Mouse (Mus musculus) forebrain, postnatal 0 days (tissue): ENCODE data around the gene Noxred1. TPM values are rescaled to one million over a fixed set of nuclear protein-coding genes. Genes with fewer than 3 reads are reported as not detected.
"Not testable (repeated sequence)": the region's sequence is repeated elsewhere in the genome, so short reads cannot be mapped to it uniquely, and the experiment has no call there.

Source experiments
- ATAC-seq: fragments of 200-750 bp; cut with Nextera tagmentation; 2 replicates; pipeline ENCODE4 v1.8.0; 2017; ENCODE audit warnings: mild to moderate bottlenecking, moderate library complexity
- DNase-seq: peaks from one replicate; pipeline ENCODE4 v3.0.0-alpha.2; 2015
- H3K27ac ChIP-seq: fragments of 300-500 bp; sonication (generic); 2 replicates; pipeline ENCODE4 v1.5.1; 2014; ENCODE audit warnings: low read depth, mild to moderate bottlenecking, antibody characterized with exemption, low read length, moderate library complexity, mixed read lengths
- H3K27me3 ChIP-seq: fragments of 300-500 bp; sonication (generic); 2 replicates; pipeline ENCODE4 v1.6.1; 2014; ENCODE audit warnings: mild to moderate bottlenecking, low read length, mixed read lengths; ENCODE audit not compliant: insufficient read depth
- H3K36me3 ChIP-seq: fragments of 300-500 bp; sonication (generic); 2 replicates; pipeline ENCODE4 v1.6.1; 2014; ENCODE audit warnings: mild to moderate bottlenecking, moderate library complexity; ENCODE audit not compliant: insufficient read depth
- H3K4me1 ChIP-seq: fragments of 300-500 bp; sonication (generic); 2 replicates; pipeline ENCODE4 v1.6.1; 2014; ENCODE audit warnings: antibody characterized with exemption; ENCODE audit not compliant: insufficient read depth
- H3K4me2 ChIP-seq: fragments of 300-500 bp; sonication (generic); 2 replicates; pipeline ENCODE4 v1.6.1; 2014; ENCODE audit warnings: low read depth, mild to moderate bottlenecking, moderate library complexity
- H3K4me3 ChIP-seq: fragments of 300-500 bp; sonication (generic); 2 replicates; pipeline ENCODE4 v1.5.1; 2014; ENCODE audit warnings: low read depth, low read length, mixed read lengths
- H3K9ac ChIP-seq: fragments of 300-500 bp; sonication (generic); 2 replicates; pipeline ENCODE4 v1.6.1; 2014; ENCODE audit warnings: mild to moderate bottlenecking
- H3K9me3 ChIP-seq: fragments of 300-500 bp; sonication (generic); 2 replicates; pipeline ENCODE4 v1.6.1; 2016; ENCODE audit warnings: low read length
- CTCF ChIP-seq: sonication (generic); IDR thresholded peaks from 2 replicates; pipeline ENCODE4 v1.5.1; 2016; ENCODE audit warnings: antibody characterized with exemption, control low read depth, low read depth
- WGBS: fragments of 180-500 bp; shearing (Covaris S2); extraction: QIAGEN DNeasy Blood & Tissue Kit; methylation state at CpG from one replicate; pipeline ENCODE4 v1.1.7; 2014; 5-methylcytosine and 5-hydroxymethylcytosine counted together
- polyA plus RNA-seq: library from polyadenylated mRNA; unstranded; fragments of >200 nt; fragmentation: Nextera tagmentation; extraction: Ambion mirVana; gene quantifications from 2 replicates; pipeline ENCODE4 v1.2.1, GENCODE M21; 2015
- total RNA-seq: library from RNA; depleted of rRNA; stranded (reverse); fragments of >200 nt; gene quantifications from 2 replicates; pipeline ENCODE4 v1.2.3, GENCODE M21; 2014

Noxred1 gene
- total and polyA plus RNA-seq, 2 experiments from 2014 or later: 0.21 to 0.48 TPM

DNA sequence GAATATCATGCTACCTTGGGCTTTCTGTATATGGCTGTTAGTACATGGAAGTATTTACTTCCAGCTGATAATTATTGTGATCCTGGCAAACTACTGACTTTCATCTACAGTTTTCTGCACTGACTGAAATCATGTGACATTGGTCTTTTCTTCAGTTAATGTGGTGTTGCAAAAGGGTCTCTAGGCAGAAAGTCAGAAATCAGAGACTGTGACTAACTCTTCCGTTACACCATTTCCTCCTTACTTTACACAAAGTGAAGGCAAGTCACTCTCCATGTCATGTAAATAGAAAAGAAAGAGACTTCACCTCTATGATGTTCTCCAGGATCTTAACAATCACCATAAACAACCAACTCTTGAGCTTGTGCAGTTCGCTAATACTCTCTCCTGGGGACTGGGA lies 8.9 kb downstream of the Noxred1 start:
- H3K9ac ChIP-seq: no peak overlapping the region
- WGBS: 91% methylated on average over 2 of the region's 2 CpGs
- no peak for TF ChIP-seq CTCF
- H3K9me3 ChIP-seq: no peaks in the 10 kb centered on the region
- no peak for DNase-seq
- H3K4me3 ChIP-seq: no peak overlapping the region
- H3K4me1 ChIP-seq: no peaks in the 10 kb centered on the region
- H3K36me3 ChIP-seq: no peaks in the 10 kb centered on the region
- H3K27me3 ChIP-seq: no peaks in the 10 kb centered on the region
- no peak overlapping the region for H3K27ac ChIP-seq
- no peak for ATAC-seq
- H3K4me2 ChIP-seq: no peak overlapping the region

DNA sequence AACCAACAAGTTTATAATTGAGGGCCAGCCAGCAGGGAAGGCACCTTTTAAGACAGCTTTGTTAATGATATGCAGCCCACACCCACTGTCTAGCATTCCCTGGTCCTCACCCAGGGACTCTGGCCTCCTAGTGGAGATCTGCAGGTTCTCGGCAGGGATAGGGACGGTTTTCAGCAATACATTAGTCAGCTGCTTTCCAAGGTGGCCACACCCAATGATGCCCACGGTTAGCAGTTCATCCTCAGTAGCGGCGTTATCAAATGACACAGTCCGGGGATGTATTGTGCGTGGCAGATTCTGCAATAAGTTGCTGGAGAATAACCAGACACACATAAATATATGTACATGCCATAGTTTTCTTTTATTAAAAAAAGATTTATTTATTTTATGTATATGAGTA lies 11.7 kb downstream of the Noxred1 start:
- no peak for TF ChIP-seq CTCF
- no peak overlapping the region for H3K27ac ChIP-seq
- H3K27me3 ChIP-seq: no peaks in the 10 kb centered on the region
- H3K4me2 ChIP-seq: no peak overlapping the region
- H3K9ac ChIP-seq: no peak overlapping the region
- no peak for DNase-seq
- no peak overlapping the region for H3K4me3 ChIP-seq
- H3K36me3 ChIP-seq: no peaks in the 10 kb centered on the region
- no peak for ATAC-seq
- H3K4me1 ChIP-seq: no peaks in the 10 kb centered on the region
- 78% methylated on average over 7 of the region's 7 CpGs for WGBS
- no peaks in the 10 kb centered on the region for H3K9me3 ChIP-seq

DNA sequence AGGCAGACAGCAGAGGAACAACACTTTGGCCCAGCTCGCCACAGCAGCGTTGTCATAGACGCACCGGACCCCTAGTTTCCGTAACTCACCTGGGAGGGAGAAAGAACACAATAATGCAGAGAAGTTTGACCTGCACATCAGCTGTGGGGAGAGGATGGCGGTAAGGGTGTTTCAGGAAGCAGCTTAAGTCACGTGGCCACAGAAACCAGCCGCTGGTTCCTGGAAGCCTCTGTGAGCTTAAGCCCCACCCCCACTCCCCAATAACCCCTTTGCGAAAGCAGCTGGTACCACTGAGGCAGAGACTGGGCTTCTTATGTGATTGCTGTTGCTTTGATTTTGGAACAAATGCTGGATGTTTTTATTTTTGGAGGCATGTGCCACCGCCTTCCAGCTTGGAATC lies 13.6 kb downstream of the Noxred1 start:
- no peaks in the 10 kb centered on the region for H3K4me1 ChIP-seq
- 71% methylated on average over 10 of the region's 10 CpGs for WGBS

DNA sequence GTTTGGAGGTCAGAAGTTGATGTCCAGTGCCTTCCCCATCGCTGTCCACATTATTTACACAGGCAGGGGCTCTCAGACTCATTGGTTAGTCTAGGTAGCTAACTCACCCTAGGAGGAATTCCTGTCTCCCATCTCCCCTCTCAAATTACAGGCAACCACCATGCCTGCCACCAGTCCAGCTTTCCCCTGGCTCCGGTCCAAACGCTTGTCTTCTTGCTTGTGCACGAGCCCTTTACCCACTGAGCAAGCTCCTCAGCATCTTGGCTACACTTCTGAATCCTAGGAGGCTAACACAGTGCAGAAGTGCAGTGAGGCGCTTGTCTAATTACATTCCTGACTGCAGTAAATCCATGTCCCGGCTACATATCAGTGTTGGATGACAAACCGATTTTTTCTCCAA lies 19.2 kb downstream of the Noxred1 start:
- WGBS: 52% methylated on average over 7 of the region's 7 CpGs

More for the DNA sequence above, 13.6 kb downstream of the Noxred1 start:
- no peak overlapping the region for H3K4me2 ChIP-seq
- H3K9me3 ChIP-seq: no peaks in the 10 kb centered on the region
- TF ChIP-seq CTCF: no peak
- H3K27me3 ChIP-seq: no peaks in the 10 kb centered on the region
- H3K9ac ChIP-seq: no peak overlapping the region
- DNase-seq (no peak), ATAC-seq (no peak)
- no peaks in the 10 kb centered on the region for H3K36me3 ChIP-seq
- no peak overlapping the region for H3K27ac ChIP-seq
- no peak overlapping the region for H3K4me3 ChIP-seq

DNA sequence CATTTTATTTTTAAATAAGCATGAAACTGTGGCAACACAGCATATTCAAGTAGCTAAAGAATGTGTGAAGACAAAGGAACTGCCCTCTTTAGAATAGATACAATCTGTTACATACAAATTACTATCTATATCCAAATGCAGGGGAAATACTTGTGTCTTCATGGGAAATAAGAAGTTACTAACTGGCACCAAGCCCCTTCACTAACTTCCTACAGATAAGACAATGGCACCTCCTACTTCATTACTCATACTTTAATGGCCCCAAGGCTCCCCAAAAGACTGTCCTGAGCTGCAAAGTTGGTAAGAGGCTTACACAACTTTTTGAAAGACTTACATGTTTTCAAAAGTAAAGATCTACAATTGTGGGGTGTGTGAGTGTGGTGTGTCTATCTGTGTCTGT lies 20.9 kb downstream of the Noxred1 start:
- Histone ChIP-seq H3K36me3 (no peaks in the 10 kb centered on the region), H3K9ac (no peak overlapping the region), H3K4me3 (no peak overlapping the region), H3K27ac (no peak overlapping the region), H3K4me1 (no peaks in the 10 kb centered on the region), H3K27me3 (no peaks in the 10 kb centered on the region), H3K4me2 (no peak overlapping the region), H3K9me3 (no peaks in the 10 kb centered on the region)
- no peak for TF ChIP-seq CTCF
- DNase-seq: no peak
- no peak for ATAC-seq

More for the DNA sequence above, 19.2 kb downstream of the Noxred1 start:
- no peak overlapping the region for H3K4me3 ChIP-seq
- no peak overlapping the region for H3K4me2 ChIP-seq
- H3K36me3 ChIP-seq: no peaks in the 10 kb centered on the region
- H3K4me1 ChIP-seq: no peaks in the 10 kb centered on the region
- no peak for TF ChIP-seq CTCF
- no peaks in the 10 kb centered on the region for H3K27me3 ChIP-seq
- H3K9ac ChIP-seq: no peak overlapping the region
- DNase-seq: no peak
- no peak overlapping the region for H3K27ac ChIP-seq
- no peak for ATAC-seq
- H3K9me3 ChIP-seq: no peaks in the 10 kb centered on the region

DNA sequence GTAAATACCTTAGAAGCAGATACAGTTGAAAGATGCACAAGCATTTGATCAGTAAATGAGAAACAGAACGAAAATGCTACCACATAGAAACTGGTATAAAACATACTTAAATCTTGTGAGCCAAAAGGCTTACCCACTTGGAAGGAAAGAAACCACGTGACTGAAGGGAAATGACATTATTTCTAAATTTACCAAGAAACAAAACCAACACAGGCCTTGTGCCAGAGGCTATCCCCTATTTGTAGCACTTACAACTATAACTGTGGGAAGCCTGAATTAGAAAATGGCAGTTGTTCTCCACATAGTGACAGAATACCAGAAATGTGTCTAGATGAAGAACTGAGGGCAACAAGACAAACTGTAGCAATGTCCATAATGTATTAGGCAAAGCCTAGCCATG lies 22.5 kb downstream of the Noxred1 start:
- no peak for DNase-seq
- H3K27ac ChIP-seq: no peak overlapping the region
- no peak for TF ChIP-seq CTCF
- H3K36me3 ChIP-seq: no peaks in the 10 kb centered on the region
- no peak overlapping the region for H3K9ac ChIP-seq
- no peaks in the 10 kb centered on the region for H3K27me3 ChIP-seq
- no peak for ATAC-seq
- no peak overlapping the region for H3K4me3 ChIP-seq
- H3K4me1 ChIP-seq: no peaks in the 10 kb centered on the region
- no peak overlapping the region for H3K4me2 ChIP-seq
- 70% methylated on average over 2 of the region's 2 CpGs for WGBS
- H3K9me3 ChIP-seq: no peaks in the 10 kb centered on the region

DNA sequence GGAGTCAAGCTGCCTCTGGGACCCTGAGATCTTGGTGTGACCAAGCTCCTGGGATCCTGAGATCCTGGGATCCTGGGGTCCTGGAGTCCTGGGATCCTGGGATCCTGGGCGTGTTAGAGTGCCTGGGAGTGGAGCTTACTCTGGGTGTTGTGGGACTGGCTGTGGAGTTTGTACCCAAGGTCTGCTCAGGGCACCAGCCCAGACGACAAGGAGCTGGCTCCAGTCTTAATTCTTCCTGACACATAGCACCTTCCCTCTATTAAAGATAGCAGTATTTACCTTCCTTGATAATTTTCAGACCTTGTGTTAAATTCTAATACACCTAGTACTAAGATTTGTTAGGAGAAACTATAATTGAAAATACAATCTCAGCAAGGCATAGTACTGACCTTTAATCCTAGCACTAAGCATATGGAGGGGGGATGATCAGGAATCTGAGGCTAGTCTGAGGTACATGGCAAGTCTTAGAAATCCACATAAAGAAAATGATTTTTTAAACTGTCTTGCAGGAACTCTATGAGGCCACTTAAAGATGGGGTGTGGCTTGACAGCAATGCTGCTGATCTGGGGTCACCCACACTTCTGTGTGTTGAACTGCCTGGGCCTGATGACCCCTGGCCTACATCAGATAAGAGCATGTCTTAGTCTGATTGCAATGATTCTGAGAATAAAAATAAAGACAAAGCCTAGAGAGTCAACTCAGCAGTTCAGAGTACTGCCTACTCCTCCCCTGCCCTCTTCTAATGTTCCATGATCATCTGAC lies 25.5 kb downstream of the Noxred1 start:
- no peaks in the 10 kb centered on the region for H3K36me3 ChIP-seq
- no peak for TF ChIP-seq CTCF
- no peak overlapping the region for H3K9ac ChIP-seq
- ATAC-seq: no peak
- no peaks in the 10 kb centered on the region for H3K4me1 ChIP-seq
- no peaks in the 10 kb centered on the region for H3K9me3 ChIP-seq
- no peak overlapping the region for H3K4me2 ChIP-seq
- 68% methylated on average over 2 of the region's 2 CpGs for WGBS
- H3K4me3 ChIP-seq: no peak overlapping the region
- H3K27me3 ChIP-seq: no peaks in the 10 kb centered on the region
- no peak for DNase-seq
- H3K27ac ChIP-seq: no peak overlapping the region

DNA sequence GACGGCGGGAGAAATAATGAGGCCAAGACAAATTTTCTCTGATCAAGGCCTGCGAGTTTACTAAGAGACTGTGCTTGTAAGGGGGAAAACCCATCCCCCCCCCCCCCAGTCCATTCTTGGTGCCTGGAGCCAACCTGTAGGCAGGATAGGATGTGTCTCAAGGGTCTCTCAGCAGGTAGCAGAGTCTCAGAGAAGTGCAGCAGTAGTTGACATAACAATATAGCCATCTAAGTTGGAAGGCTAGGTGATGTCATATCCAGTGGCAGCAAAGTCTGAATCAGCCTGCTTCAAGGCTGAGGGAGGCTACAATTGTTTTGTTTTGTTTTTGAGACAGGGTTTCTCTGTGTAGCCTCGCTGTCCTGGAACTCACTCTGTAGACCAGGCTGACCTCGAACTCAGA lies 32.7 kb downstream of the Noxred1 start:
- not testable (repeated sequence) for ATAC-seq, H3K27me3 ChIP-seq, H3K27ac ChIP-seq, H3K9me3 ChIP-seq, DNase-seq, H3K4me1 ChIP-seq, H3K4me2 ChIP-seq, H3K9ac ChIP-seq, H3K4me3 ChIP-seq, H3K36me3 ChIP-seq
- WGBS: 93% methylated on average over 5 of the region's 5 CpGs
